Mouse (Mus musculus) G1E (cell line): ENCODE data around the gene Mknk2.

Source experiments
- CTCF ChIP-seq: IDR thresholded peaks from 2 replicates; pipeline ENCODE4 v1.5.1; 2012; ENCODE audit warnings: low read depth, low read length, inconsistent platforms, mixed read lengths
- GATA1 ChIP-seq: IDR thresholded peaks from 2 replicates; pipeline ENCODE4 v1.6.1; 2012; ENCODE audit warnings: borderline replicate concordance, low read length, inconsistent platforms, mixed read lengths
- GATA2 ChIP-seq: IDR thresholded peaks from 2 replicates; pipeline ENCODE4 v1.6.1; 2012; ENCODE audit warnings: low read depth, low read length, inconsistent platforms, borderline replicate concordance
- POLR2AphosphoS5 ChIP-seq: IDR thresholded peaks from 2 replicates; pipeline ENCODE4 v1.6.1; 2012; ENCODE audit warnings: low read depth, low read length, inconsistent platforms; ENCODE audit not compliant: insufficient replicate concordance
- TAL1 ChIP-seq: conservative IDR thresholded peaks from 2 replicates; pipeline ENCODE4 v1.6.1; 2012; ENCODE audit warnings: low read depth, low read length, inconsistent platforms, mixed read lengths

DNA sequence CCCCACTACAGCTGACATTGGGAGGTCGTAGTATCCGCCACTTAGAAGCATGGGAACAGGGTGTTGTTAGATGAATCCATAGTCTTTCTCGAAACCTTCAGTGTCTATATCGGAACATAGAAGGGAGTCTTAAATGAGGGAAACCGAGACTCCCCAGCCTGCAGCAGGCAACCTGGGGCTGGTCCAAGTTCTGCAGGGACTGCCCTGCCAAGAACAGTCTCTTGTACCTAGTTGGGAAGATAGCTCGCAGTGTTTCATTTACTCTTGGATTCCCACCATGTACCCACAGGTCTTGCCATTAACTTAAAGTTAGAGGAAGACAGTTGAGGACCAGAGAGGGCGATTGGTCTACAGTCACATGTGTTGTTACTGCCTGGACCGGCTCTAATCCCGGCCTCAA lies 57.5 kb downstream of the Mknk2 start:
- TF ChIP-seq CTCF (no peak), GATA1 (no peak), GATA2 (no peak), TAL1 (no peak), POLR2AphosphoS5 (no peak)
